Comparison of ENCODE assay signal across 13 mouse cellular contexts in the genomic region with DNA sequence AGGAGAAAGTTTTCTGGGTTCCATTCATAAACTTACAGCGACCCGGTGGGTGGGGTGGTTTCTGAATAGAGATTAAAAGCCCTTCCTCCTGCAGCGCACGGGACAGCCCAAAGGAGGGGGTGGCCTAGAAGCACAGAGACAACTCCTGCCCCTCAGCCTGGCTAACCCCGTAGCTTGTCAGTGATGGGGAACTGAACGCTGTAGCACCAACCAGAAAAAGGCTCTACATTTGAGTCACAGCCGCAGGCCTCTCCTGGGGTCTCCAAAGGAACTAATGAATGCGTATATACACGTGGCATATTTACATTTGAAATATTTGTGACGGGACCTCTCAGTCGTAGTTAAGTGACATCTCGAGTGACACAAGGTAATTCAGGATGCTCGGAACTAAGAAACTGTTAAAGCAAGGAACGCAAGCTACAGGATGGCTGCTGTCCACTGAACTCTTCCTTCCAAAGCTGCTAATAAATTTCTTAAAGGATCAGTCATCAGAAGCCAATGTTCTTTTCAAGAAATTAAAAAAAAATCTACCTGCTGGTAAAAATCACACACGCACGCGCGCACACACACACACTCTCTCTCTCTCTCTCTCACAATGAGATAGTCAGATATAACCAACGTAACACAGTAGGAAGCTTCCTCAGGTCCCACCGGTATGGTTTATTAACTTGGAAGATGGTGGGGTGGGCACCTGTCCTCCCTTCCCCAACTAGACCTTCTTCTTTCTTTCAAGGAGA. TPM values are rescaled to one million over a fixed set of nuclear protein-coding genes. Genes with fewer than 3 reads are reported as not detected.
DNase-seq lines count a peak whose midpoint lies in the region; ATAC-seq and TF ChIP-seq lines count a peak whose summit lies in the region.
"Had no signal": no experiment of that assay in that cellular context is flagged by ENCODE, and none has a peak within 500 bp of the region (broad histone marks: within the 10 kb centered on the region; RNA-seq: fewer than 3 reads in every experiment).

No protein-coding gene starts in this region.

- TF ChIP-seq EP300 in liver, postnatal 0 days (IDR thresholded peaks at IDR 0.05; ENCODE audit: low read depth), result no peak

- ATAC-seq in heart, embryonic 11.5 days (replicated peaks; ENCODE audit: insufficient number of reproducible peaks, low FRiP score, low TSS enrichment), result no peak
- no peak for ATAC-seq in hindbrain, postnatal 0 days
- ATAC-seq in hindbrain, embryonic 14.5 days (ENCODE audit: low FRiP score), result no peak
- ATAC-seq in common myeloid progenitor, adult 5-6 weeks (replicated peaks; ENCODE audit: low read depth, poor library complexity, severe bottlenecking), result 0 out of 2 replicates have a peak, but pooled peaks have one; percentile 20
- ATAC-seq in liver, postnatal 0 days, result no peak

- H3K4me3 ChIP-seq in heart, embryonic 11.5 days (ENCODE audit: low read depth, low read length), result peak overlapping the region; percentile 14; the same call in 1 of the 2 replicates
- H3K4me3 ChIP-seq in hindbrain, postnatal 0 days (ENCODE audit: low read length), result no peak overlapping the region
- no peak overlapping the region for H3K4me3 ChIP-seq in hindbrain, embryonic 14.5 days (replicated peaks; ENCODE audit: low read length)
- no peak overlapping the region for H3K4me3 ChIP-seq in liver, postnatal 0 days (ENCODE audit: low read depth, low read length)
- H3K4me3 ChIP-seq: myocyte had no signal

- H3K4me1 ChIP-seq in heart, embryonic 11.5 days (ENCODE audit: control insufficient read depth, insufficient read depth, low read length), result peaks cover 81% of the 10 kb centered on the region
- peaks cover 11% of the 10 kb centered on the region; the same call in 1 of the 2 replicates for H3K4me1 ChIP-seq in hindbrain, postnatal 0 days (ENCODE audit: insufficient read depth, low read length)
- peaks cover 14% of the 10 kb centered on the region for H3K4me1 ChIP-seq in hindbrain, embryonic 14.5 days (replicated peaks; ENCODE audit: control insufficient read depth, insufficient read depth, low read length)
- peaks cover 69% of the 10 kb centered on the region for H3K4me1 ChIP-seq in liver, postnatal 0 days (ENCODE audit: insufficient read depth)

- WGBS in heart, embryonic 11.5 days (ENCODE audit: insufficient replicate concordance), result 48% methylated on average over 20 of the region's 20 CpGs
- WGBS in hindbrain, postnatal 0 days, result 47% methylated on average over 20 of the region's 20 CpGs
- 44% methylated on average over 20 of the region's 20 CpGs for WGBS in hindbrain, embryonic 14.5 days
- WGBS in liver, postnatal 0 days (ENCODE audit: insufficient replicate concordance), result 61% methylated on average over 20 of the region's 20 CpGs

- peak overlapping the region; percentile 47 for H3K27ac ChIP-seq in heart, embryonic 11.5 days (ENCODE audit: low read depth, low read length)
- no peak overlapping the region for H3K27ac ChIP-seq in hindbrain, postnatal 0 days
- H3K27ac ChIP-seq in hindbrain, embryonic 14.5 days, result no peak overlapping the region
- H3K27ac ChIP-seq in liver, postnatal 0 days (ENCODE audit: low read depth), result peak overlapping the region; percentile 45

- no peaks in the 10 kb centered on the region for H3K36me3 ChIP-seq in heart, embryonic 11.5 days (ENCODE audit: control insufficient read depth, insufficient read depth, low read length)
- no peaks in the 10 kb centered on the region for H3K36me3 ChIP-seq in hindbrain, postnatal 0 days (ENCODE audit: insufficient read depth, low read length)
- H3K36me3 ChIP-seq in hindbrain, embryonic 14.5 days (replicated peaks; ENCODE audit: control insufficient read depth, insufficient read depth), result no peaks in the 10 kb centered on the region
- H3K36me3 ChIP-seq in liver, postnatal 0 days (replicated peaks; ENCODE audit: insufficient read depth, low read length), result 0 out of 2 replicates have a peak, but pooled peaks cover 2% of the 10 kb centered on the region

- peak overlapping the region; percentile 52 for H3K4me2 ChIP-seq in heart, embryonic 11.5 days
- peak overlapping the region; percentile 2; the same call in 1 of the 2 replicates for H3K4me2 ChIP-seq in hindbrain, postnatal 0 days (ENCODE audit: low read depth, low read length)
- no peak overlapping the region for H3K4me2 ChIP-seq in hindbrain, embryonic 14.5 days (replicated peaks)
- H3K4me2 ChIP-seq in liver, postnatal 0 days (ENCODE audit: low read depth, low read length), result peak overlapping the region; percentile 51

- DNase-seq in heart, adult 9 months (ENCODE audit: low spot score in 2 of 2), result no peak
- DNase-seq in hindbrain, postnatal 0 days (ENCODE audit: low spot score), result no peak
- no peak for DNase-seq in hindbrain, embryonic 14.5 days (ENCODE audit: low spot score)
- DNase-seq in liver, postnatal 0 days, result no peak
- no peak for DNase-seq in urinary bladder, postnatal 10 days (ENCODE audit: low spot score)
- DNase-seq: adrenal gland, postnatal 25 days; gastrocnemius, postnatal 10 days; kidney, adult 9 months; lung, postnatal 36 days; right cerebral cortex, postnatal 25 days had no signal

- H3K9me3 ChIP-seq in heart, embryonic 11.5 days (replicated peaks; ENCODE audit: control insufficient read depth, low read length), result no peaks in the 10 kb centered on the region
- no peaks in the 10 kb centered on the region for H3K9me3 ChIP-seq in hindbrain, postnatal 0 days (ENCODE audit: low read length)
- H3K9me3 ChIP-seq in hindbrain, embryonic 14.5 days (ENCODE audit: control insufficient read depth, low read length), result no peaks in the 10 kb centered on the region
- no peaks in the 10 kb centered on the region for H3K9me3 ChIP-seq in liver, postnatal 0 days (ENCODE audit: low read length)

- H3K9ac ChIP-seq in heart, embryonic 11.5 days (ENCODE audit: low read depth, low read length), result 0 out of 2 replicates have a peak overlapping the region, but pooled peaks have one; percentile 40
- H3K9ac ChIP-seq in hindbrain, postnatal 0 days (replicated peaks; ENCODE audit: low read length), result no peak overlapping the region
- no peak overlapping the region for H3K9ac ChIP-seq in hindbrain, embryonic 14.5 days
- no peak overlapping the region; the same call in 1 of the 2 replicates for H3K9ac ChIP-seq in liver, postnatal 0 days (replicated peaks)

- H3K27me3 ChIP-seq in heart, embryonic 11.5 days (ENCODE audit: control insufficient read depth, insufficient read depth, low read length), result no peaks in the 10 kb centered on the region
- no peaks in the 10 kb centered on the region for H3K27me3 ChIP-seq in hindbrain, postnatal 0 days (ENCODE audit: insufficient read depth, low read length)
- H3K27me3 ChIP-seq in hindbrain, embryonic 14.5 days (ENCODE audit: control insufficient read depth, insufficient read depth, low read length), result no peaks in the 10 kb centered on the region
- H3K27me3 ChIP-seq in liver, postnatal 0 days (ENCODE audit: insufficient read depth, low read length), result no peaks in the 10 kb centered on the region

- no peak for TF ChIP-seq CTCF in hindbrain, postnatal 0 days (IDR thresholded peaks at IDR 0.05; ENCODE audit: low read depth)
- TF ChIP-seq CTCF in liver, postnatal 0 days (IDR thresholded peaks at IDR 0.05; ENCODE audit: low read depth), result no peak

RNA-seq across cellular contexts. Expression of a gene that starts 44.9 kb away (rescaled TPM):
- polyA plus RNA-seq in heart, embryonic 11.5 days (2014; fragmentation: Nextera tagmentation; extraction: Ambion mirVana), result 97.0 and 157 TPM in 2 replicates
- total RNA-seq in hindbrain, postnatal 0 days (2014; rRNA removed), result 87.7 and 99.6 TPM in 2 replicates
- polyA plus RNA-seq in hindbrain, postnatal 0 days (2015; fragmentation: Nextera tagmentation; extraction: Ambion mirVana), result 140 and 144 TPM in 2 replicates
- polyA plus RNA-seq in hindbrain, embryonic 14.5 days (2014; fragmentation: Nextera tagmentation; extraction: Ambion mirVana), result 89.9 and 105 TPM in 2 replicates
- total RNA-seq in common myeloid progenitor, adult 5-6 weeks (2017), result 156 and 195 TPM in 2 replicates
- 22.1 and 30.7 TPM in 2 replicates for polyA plus RNA-seq in liver, postnatal 0 days (2015; fragmentation: Nextera tagmentation; extraction: Ambion mirVana)

Comparison
In these comparisons a context has a peak if more than half of its experiments do, and no peak if none do; other contexts are left out.
1. H3K27ac ChIP-seq: peak in heart, embryonic 11.5 days (single experiment) and liver, postnatal 0 days (single experiment); none in hindbrain, postnatal 0 days (single experiment) and hindbrain, embryonic 14.5 days (single experiment).